Mouse (Mus musculus) limb, embryonic 12.5 days (tissue): Measurements from ENCODE around the gene Wwox. TPM values are rescaled to one million over a fixed set of nuclear protein-coding genes. Genes with fewer than 3 reads are reported as not detected.
"Not testable (repeated sequence)": the region's sequence is repeated elsewhere in the genome, so short reads cannot be mapped to it uniquely, and the experiment has no call there.

Experiments
- ATAC-seq: fragments of 200-750 bp; cut with Nextera tagmentation; 2 replicates; pipeline ENCODE4 v1.8.0; 2017; ENCODE audit warnings: low read depth, moderate TSS enrichment; ENCODE audit not compliant: insufficient number of reproducible peaks, insufficient read depth, low FRiP score, low TSS enrichment
- H3K27ac ChIP-seq: fragments of 300-500 bp; sonication (generic); 2 replicates; pipeline ENCODE4 v1.5.1; 2016; ENCODE audit warnings: mild to moderate bottlenecking, moderate library complexity
- H3K27me3 ChIP-seq: fragments of 300-500 bp; sonication (generic); 2 replicates; pipeline ENCODE4 v1.6.1; 2016; ENCODE audit warnings: mild to moderate bottlenecking, moderate library complexity
- H3K36me3 ChIP-seq: fragments of 300-500 bp; sonication (generic); 2 replicates; pipeline ENCODE4 v1.6.1; 2016; ENCODE audit warnings: mild to moderate bottlenecking, moderate library complexity
- H3K4me1 ChIP-seq: fragments of 300-500 bp; sonication (generic); replicated peaks from 2 replicates; pipeline ENCODE4 v1.6.1; 2016
- H3K4me2 ChIP-seq: fragments of 300-500 bp; sonication (generic); 2 replicates; pipeline ENCODE4 v1.6.1; 2016; ENCODE audit warnings: mild to moderate bottlenecking, moderate library complexity
- H3K4me3 ChIP-seq: fragments of 300-500 bp; sonication (generic); replicated peaks from 2 replicates; pipeline ENCODE4 v1.5.1; 2016; ENCODE audit warnings: mild to moderate bottlenecking
- H3K9ac ChIP-seq: fragments of 300-500 bp; sonication (generic); replicated peaks from 2 replicates; pipeline ENCODE4 v1.6.1; 2016; ENCODE audit warnings: mild to moderate bottlenecking, moderate library complexity
- H3K9me3 ChIP-seq: fragments of 300-500 bp; sonication (generic); 2 replicates; pipeline ENCODE4 v1.6.1; 2016; ENCODE audit warnings: mild to moderate bottlenecking, moderate library complexity
- WGBS: fragments of 180-500 bp; shearing (Covaris S2); methylation state at CpG from one replicate; pipeline ENCODE4 v1.1.7; 2016; 5-methylcytosine and 5-hydroxymethylcytosine counted together
- polyA plus RNA-seq: library from polyadenylated mRNA; unstranded; fragments of >200 nt; fragmentation: Nextera tagmentation; extraction: Ambion mirVana; gene quantifications from 2 replicates; pipeline ENCODE4 v1.2.1, GENCODE M21; 2016

Gene Wwox
- polyA plus RNA-seq, 1 experiment from 2014 or later = 10.2 TPM

DNA sequence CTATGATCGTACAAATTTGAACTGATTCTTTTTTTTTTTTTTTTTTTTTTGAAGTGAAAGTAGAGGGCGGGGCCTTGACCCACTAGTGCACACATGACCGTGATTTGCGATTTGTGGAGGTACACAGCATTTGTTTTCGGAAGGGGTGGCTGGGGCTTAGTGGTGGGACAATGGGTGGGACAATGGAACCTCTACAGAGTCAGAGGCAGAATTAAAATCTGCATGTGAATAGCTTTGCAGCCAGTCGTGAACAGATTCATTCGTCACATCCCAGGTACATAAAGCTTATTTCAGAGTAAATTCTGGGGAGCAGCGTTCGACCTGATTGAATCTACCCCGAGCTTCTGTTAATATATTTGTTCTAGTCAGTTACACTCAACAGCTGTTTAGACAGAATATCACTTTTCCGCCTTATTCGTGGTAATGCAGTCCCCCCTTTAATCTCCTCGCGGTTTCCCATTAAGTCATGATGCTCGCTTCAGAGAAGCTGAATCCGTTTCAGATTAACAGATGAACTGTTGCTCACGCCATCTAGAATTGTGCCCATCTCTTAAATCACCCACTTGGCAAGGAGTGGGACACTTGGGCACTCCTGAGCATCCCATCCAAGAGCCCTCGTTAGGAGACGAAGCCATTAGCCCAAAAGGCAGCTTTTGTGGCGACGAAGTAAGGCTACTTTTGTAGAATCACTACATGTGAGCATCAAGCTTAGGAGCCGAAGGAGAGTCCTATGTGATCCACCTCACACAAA, 368.4 kb downstream of the Wwox start:
- Histone ChIP-seq H3K27me3 (no peaks in the 10 kb centered on the region), H3K4me2 (no peak overlapping the region), H3K4me1 (no peaks in the 10 kb centered on the region), H3K9ac (no peak overlapping the region), H3K9me3 (0 out of 2 replicates have a peak, but pooled peaks cover 3% of the 10 kb centered on the region), H3K27ac (no peak overlapping the region), H3K4me3 (no peak overlapping the region), H3K36me3 (no peaks in the 10 kb centered on the region)
- no peak for ATAC-seq
- 88% methylated on average over 22 of the region's 22 CpGs for WGBS

- Histone ChIP-seq H3K9ac (no peak overlapping the region), H3K4me1 (no peaks in the 10 kb centered on the region), H3K9me3 (0 out of 2 replicates have a peak, but pooled peaks cover 3% of the 10 kb centered on the region), H3K36me3 (no peaks in the 10 kb centered on the region), H3K4me3 (no peak overlapping the region), H3K27ac (no peak overlapping the region), H3K27me3 (0 out of 2 replicates have a peak, but pooled peaks cover 4% of the 10 kb centered on the region), H3K4me2 (no peak overlapping the region)
- 91% methylated on average over 5 of the region's 5 CpGs for whole genome bisulfite sequencing
- ATAC-seq = no peak
Measured at GRCm38 (mm10) chr8:114810470-114810869, 371.0 kb downstream of the Wwox start.

DNA sequence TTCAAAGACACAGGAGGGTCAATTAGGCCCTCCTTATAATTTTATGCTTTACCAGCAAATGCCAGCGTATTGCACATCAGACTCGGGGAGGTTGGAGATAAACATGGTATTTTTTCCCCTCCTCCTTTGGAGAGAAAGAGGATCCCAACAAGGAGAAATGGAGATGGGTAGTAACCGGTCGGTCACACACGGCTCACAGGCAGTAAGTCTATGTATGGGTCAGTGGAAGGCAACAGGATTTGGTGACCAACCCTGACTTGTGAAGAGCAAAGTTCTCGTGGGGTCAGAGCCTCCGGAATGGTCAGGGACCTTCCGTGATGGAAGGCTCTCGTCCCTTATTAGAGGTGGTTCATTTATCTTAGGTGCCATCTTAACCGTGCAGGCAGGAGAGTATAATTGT, 374.4 kb downstream of the Wwox start:
- Histone ChIP-seq H3K27ac (no peak overlapping the region), H3K4me1 (peaks cover 5% of the 10 kb centered on the region; the same call in 1 of the 2 replicates)
- WGBS = 89% methylated on average over 10 of the region's 10 CpGs

DNA sequence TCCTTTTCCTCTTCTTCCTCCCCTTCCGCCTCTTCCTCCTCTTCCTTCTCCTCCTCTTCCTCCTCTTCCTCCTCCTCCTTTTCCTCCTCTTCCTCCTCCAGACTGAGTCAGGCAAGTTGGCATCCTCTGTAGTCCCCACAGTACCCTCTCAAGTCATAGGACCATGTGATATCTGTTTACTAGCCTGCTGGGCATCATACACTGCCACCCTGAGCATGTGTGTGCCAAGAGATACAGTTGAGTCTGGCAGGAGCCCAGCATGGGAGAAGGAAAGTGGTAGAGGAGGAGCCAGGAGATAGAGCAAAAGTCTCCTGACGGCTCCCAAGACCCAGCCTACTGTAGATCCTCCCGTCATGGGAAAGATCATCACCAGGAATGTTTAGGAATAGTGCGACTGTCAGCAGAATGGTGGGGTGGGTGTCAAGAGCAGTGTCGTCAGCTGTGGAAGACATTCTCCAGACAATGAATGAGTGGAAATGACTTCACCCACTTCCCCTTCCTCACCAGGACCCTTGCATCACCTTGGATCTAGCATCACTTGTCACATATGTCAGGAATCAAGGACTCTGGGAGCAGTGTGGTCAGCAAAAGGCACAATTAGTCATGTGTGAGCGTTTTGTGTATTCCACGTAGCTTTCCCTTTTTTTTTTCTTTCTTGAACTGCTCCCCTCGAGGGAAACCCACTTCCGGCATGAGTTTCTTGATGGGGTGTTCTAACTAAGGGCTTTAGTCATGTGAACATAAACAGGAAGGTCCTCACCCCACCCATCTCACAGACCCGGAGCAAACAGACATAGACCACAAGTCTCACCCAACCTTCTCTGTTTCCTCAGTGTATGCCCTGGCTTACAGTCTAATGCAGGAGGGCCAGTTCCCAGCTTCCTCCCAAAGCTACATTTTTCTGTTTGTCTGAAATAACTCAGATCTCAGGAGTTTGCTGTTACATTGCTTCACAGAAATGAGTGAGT, 375.6 kb downstream of the Wwox start:
- Histone ChIP-seq H3K4me3 (no peak overlapping the region), H3K4me1 (peaks cover 5% of the 10 kb centered on the region; the same call in 1 of the 2 replicates), H3K27ac (no peak overlapping the region), H3K4me2 (no peak overlapping the region), H3K27me3 (0 out of 2 replicates have a peak, but pooled peaks cover 4% of the 10 kb centered on the region), H3K9me3 (0 out of 2 replicates have a peak, but pooled peaks cover 3% of the 10 kb centered on the region), H3K36me3 (no peaks in the 10 kb centered on the region), H3K9ac (no peak overlapping the region)
- ATAC-seq = no peak
- WGBS = 75% methylated on average over 10 of the region's 10 CpGs

More for the DNA sequence above, 374.4 kb downstream of the Wwox start:
- H3K27me3 ChIP-seq = 0 out of 2 replicates have a peak, but pooled peaks cover 4% of the 10 kb centered on the region
- H3K4me2 ChIP-seq = no peak overlapping the region
- H3K9ac ChIP-seq = no peak overlapping the region
- no peak overlapping the region for H3K4me3 ChIP-seq
- ATAC-seq = no peak
- H3K9me3 ChIP-seq = 0 out of 2 replicates have a peak, but pooled peaks cover 3% of the 10 kb centered on the region
- no peaks in the 10 kb centered on the region for H3K36me3 ChIP-seq

- no peaks in the 10 kb centered on the region for H3K36me3 ChIP-seq
- no peak overlapping the region for H3K27ac ChIP-seq
- no peak overlapping the region for H3K4me2 ChIP-seq
- no peak overlapping the region for H3K4me3 ChIP-seq
- H3K9me3 ChIP-seq = peaks cover under 1% of the 10 kb centered on the region; the same call in 1 of the 2 replicates
- H3K4me1 ChIP-seq = peaks cover 5% of the 10 kb centered on the region; the same call in 1 of the 2 replicates
- H3K27me3 ChIP-seq = 0 out of 2 replicates have a peak, but pooled peaks cover 4% of the 10 kb centered on the region
- 77% methylated on average over 12 of the region's 12 CpGs for WGBS
- H3K9ac ChIP-seq = no peak overlapping the region
- ATAC-seq = no peak
Measured at GRCm38 (mm10) chr8:114816343-114816742, 376.9 kb downstream of the Wwox start.

DNA sequence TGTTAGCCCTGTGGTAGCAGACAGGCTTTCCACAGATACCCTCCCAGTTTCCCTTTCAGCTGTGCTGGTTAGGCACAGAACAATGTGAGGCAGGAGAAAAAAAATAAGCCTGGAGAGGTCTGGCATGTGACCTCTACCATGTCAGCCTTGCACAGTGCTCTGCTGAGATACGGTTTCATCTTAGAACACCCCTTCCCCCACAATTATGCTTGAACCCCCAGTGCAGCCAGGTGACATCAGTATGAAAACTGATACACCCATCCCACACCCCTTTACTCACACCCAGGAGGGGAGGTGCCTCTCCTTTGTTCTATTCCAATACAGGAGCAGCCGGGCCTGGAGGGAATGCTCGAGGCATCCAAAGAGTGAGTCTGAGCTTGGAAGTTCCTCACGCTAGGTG, 377.5 kb downstream of the Wwox start:
- 0 out of 2 replicates have a peak, but pooled peaks cover 4% of the 10 kb centered on the region for H3K27me3 ChIP-seq
- 53% methylated on average over 4 of the region's 4 CpGs for WGBS
- H3K9ac ChIP-seq = no peak overlapping the region
- ATAC-seq = peak; percentile 26; the same call in 1 of the 2 replicates
- H3K4me1 ChIP-seq = peaks cover 5% of the 10 kb centered on the region; the same call in 1 of the 2 replicates
- no peak overlapping the region for H3K4me2 ChIP-seq
- H3K27ac ChIP-seq = no peak overlapping the region
- no peak overlapping the region for H3K4me3 ChIP-seq
- H3K36me3 ChIP-seq = no peaks in the 10 kb centered on the region
- H3K9me3 ChIP-seq = no peaks in the 10 kb centered on the region; the same call in 1 of the 2 replicates

DNA sequence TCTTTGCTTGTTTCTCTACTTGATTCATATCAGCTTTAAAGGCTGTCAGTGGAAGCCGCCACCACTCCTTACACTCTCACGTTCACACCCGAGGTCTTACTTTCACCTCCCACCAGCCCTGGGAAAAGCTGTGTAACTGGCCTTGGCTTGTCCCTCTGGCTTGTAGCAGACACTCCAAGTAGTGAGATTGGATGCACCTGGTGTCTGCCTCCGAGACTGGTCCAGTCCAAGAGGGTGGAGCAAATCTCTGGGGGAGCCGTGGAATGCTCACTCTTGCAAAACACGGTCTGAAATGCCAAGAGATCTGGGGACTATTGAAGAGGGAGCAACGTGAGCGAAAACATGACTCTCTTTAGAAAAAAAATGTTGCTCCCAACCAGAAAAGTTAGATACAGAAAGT, 382.1 kb downstream of the Wwox start:
- H3K36me3 ChIP-seq = no peaks in the 10 kb centered on the region
- WGBS = 69% methylated on average over 8 of the region's 8 CpGs

GRCm38 (mm10) chr8:114825460-114825859, 386.0 kb downstream of the Wwox start:
- no peak for ATAC-seq
- 93% methylated on average over 8 of the region's 8 CpGs for WGBS

More for the DNA sequence above, 382.1 kb downstream of the Wwox start:
- Histone ChIP-seq H3K27ac (no peak overlapping the region), H3K4me1 (peaks cover 5% of the 10 kb centered on the region; the same call in 1 of the 2 replicates), H3K9ac (no peak overlapping the region), H3K27me3 (peaks cover 5% of the 10 kb centered on the region; the same call in 1 of the 2 replicates), H3K4me2 (no peak overlapping the region), H3K4me3 (no peak overlapping the region), H3K9me3 (no peaks in the 10 kb centered on the region; the same call in 1 of the 2 replicates)
- no peak for ATAC-seq

GRCm38 (mm10) chr8:114826991-114827390, 387.5 kb downstream of the Wwox start:
- Histone ChIP-seq H3K36me3 (no peaks in the 10 kb centered on the region), H3K4me2 (no peak overlapping the region), H3K4me3 (no peak overlapping the region), H3K27me3 (peaks cover 5% of the 10 kb centered on the region; the same call in 1 of the 2 replicates), H3K4me1 (no peaks in the 10 kb centered on the region), H3K27ac (no peak overlapping the region), H3K9me3 (no peaks in the 10 kb centered on the region), H3K9ac (no peak overlapping the region)
- WGBS = 84% methylated on average over 5 of the region's 5 CpGs
- no peak for ATAC-seq

More at GRCm38 (mm10) chr8:114825460-114825859, 386.0 kb downstream of the Wwox start:
- Histone ChIP-seq H3K4me1 (no peaks in the 10 kb centered on the region; the same call in 1 of the 2 replicates), H3K27me3 (peaks cover 5% of the 10 kb centered on the region; the same call in 1 of the 2 replicates), H3K9me3 (no peaks in the 10 kb centered on the region; the same call in 1 of the 2 replicates), H3K9ac (no peak overlapping the region), H3K36me3 (no peaks in the 10 kb centered on the region), H3K4me2 (no peak overlapping the region), H3K27ac (no peak overlapping the region), H3K4me3 (no peak overlapping the region)

DNA sequence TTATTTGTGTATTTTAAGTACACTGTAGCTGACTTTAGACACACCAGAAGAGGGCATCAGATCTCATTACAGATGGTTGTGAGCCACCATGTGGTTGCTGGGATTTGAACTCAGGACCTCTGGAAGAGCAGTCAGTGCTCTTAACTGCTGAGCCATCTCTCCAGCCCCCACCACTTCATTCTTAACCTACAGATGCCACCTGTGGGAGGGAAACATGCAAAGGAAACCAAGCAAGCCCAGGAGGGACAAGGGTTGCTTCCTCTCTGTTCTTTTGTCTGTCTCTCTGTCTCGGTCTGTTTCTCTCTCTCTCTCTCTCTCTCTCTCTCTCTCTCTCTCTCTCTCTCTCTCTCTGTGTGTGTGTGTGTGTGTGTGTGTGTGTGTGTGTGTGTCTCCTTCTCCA, 388.4 kb downstream of the Wwox start:
- not testable (repeated sequence) for H3K4me2 ChIP-seq, H3K36me3 ChIP-seq, H3K4me3 ChIP-seq, H3K4me1 ChIP-seq, H3K9ac ChIP-seq, H3K27ac ChIP-seq, H3K27me3 ChIP-seq, H3K9me3 ChIP-seq, ATAC-seq
- WGBS = 83% methylated on average over 1 of the region's 1 CpGs
